Mouse (Mus musculus) spleen, postnatal 36 days (tissue): Measurements from ENCODE around the gene Gramd1b.
A peak's percentile ranks its signal among the peaks of the same experiment; 100 is the strongest.

ENCODE experiments used
- DNase-seq, 2 experiments: peaks; one replicate each; pipeline ENCODE4 v3.0.0; 2022; ENCODE audit warnings: low spot score in 2 of 2, mixed read lengths in 1 of 2

The Gramd1b gene

DNA sequence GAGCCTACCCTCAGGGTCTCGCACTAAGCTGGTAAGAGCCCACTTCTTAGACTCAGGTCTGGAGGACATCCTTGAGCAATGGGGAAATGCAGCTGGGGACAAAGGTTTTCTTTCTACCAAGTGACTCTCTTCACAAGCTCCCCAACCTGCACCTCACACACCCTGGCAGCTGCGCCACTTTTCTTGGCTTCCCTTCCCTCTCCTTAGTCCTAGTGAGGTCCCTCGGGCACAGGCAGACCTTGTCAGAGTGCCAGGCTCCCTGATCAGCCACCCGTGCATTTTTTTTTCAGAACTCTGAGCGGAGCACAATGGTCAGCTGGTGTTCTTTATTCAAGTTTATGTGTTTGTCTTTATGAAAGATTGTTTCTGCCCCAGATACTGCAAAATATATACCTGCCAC is 194.5 kb downstream of the Gramd1b start:
- DNase-seq, result no peak

- DNase-seq, result no peak
Observed at GRCm38 (mm10) chr9:40334617-40335016, 196.6 kb downstream of the Gramd1b start.

- DNase-seq, result peak; percentile 30 to 46
Observed at GRCm38 (mm10) chr9:40333649-40334396, 197.4 kb downstream of the Gramd1b start.

DNA sequence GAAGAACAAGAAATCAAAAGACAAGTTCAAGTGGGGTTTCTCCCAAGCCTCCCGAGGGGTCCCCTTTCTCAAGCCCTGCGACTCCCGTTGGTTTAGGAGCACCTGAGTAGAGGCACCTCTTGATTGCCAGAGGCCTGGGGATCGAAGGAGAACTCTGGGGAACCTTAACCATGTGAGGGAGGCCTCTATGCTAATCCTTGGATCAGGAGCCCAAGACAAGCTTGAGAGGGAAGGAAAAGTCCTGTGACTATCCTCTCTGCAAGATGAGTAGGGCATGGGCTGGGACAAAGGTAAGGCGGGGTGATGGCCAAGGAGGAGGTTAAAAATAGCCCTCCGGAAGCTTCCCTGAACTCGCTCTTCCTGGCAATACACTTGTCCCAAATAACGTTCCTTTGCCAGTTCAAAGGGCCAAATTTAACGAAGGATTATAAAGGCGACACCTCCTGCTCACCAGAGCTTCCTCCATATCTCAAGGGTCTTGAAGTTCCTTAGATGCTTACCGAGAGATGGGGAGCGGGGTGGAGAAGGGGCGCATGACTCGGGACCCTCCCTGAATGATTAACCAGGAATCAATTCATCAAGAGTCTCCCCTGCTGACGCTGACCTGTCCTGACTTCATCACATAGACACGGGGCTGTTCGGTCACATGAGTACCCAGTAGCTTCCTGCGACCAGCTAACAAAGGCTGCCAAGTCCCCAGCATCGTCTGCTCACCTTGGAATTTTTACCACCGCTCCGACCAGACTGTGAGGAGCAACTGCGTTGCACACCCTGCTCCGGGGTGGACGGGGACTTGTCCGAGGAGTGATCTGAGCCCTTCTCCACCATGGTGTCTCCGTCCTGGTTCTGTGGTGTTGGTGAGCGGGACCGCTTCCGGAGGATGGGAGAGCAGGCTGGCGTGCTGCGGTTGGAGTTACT is 198.2 kb downstream of the Gramd1b start:
- DNase-seq, result no peak

- no peak for DNase-seq
Observed at GRCm38 (mm10) chr9:40332326-40332725, 198.9 kb downstream of the Gramd1b start.

GRCm38 (mm10) chr9:40331411-40332286 is 199.5 kb downstream of the Gramd1b start:
- no peak for DNase-seq

- DNase-seq, result peak; percentile 60 to 66
Observed at GRCm38 (mm10) chr9:40330609-40331382, 200.4 kb downstream of the Gramd1b start.

GRCm38 (mm10) chr9:40326260-40326915 is 204.8 kb downstream of the Gramd1b start:
- no peak for DNase-seq

- DNase-seq, result no peak
Observed at GRCm38 (mm10) chr9:40324826-40325225, 206.4 kb downstream of the Gramd1b start.

DNA sequence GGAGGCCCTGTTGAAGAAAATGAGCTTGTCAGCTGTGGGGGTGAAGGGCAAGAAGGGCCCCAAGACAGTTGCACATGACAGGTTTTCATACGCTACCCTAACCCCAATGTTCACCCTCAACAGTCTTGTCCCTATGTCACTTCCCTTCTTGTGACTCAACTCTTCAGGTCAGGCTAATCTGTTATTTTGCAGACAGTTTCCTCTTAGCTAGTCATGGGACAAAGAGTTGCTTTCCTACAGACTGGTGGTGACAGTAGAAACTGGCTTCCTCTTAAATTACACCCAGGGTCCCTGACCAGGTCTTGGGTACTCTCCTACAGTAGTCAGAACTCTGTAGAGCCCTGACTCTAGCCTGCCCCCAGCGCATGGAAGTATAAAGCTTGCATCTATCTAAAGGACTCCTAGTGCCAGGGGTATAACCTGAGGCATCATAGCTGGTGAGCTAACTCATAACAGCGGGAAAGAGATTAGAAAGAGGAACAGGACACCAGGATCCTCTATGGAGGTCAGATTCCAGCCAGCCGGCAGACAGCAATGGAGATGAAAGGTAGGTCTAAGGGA is 206.9 kb downstream of the Gramd1b start:
- DNase-seq, result no peak

DNA sequence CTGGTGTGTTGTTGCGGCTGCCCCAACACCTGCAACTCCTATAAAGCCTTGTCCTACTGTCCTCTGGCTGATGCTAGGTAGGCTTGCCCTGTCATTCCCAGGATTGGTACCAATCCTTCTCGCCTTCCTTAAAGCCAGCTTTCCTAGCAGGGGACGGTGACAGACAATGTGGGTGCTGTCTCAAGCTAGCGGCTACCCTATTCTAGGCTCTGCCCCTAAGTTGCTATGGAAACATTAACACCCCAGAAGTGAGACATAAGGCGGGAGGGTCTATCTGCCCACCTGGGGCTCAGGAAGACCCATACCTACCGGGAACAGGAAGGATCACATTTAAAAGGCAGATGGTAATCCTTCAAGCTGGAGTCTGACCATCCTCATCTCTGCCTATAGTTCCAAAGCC is 207.4 kb downstream of the Gramd1b start:
- DNase-seq, result no peak

DNA sequence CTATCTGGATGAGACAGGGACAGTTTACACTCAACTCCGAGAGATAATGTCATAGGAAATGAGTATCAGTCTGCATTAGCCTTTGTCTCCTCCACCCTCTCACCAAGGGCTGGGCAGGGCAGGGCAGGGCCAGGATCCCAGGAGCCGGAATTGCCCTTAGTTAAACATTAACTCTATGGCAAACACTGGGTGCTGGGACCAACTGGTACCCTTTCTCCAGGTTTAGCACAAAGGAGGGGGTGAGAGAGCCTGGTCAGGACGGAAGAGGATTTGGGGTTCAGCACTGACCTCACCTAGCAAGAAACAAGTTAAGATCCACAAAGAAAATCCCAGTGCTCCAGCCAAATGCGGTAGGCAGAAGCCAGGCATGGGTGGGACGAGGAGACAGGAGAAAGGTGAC is 208.0 kb downstream of the Gramd1b start:
- DNase-seq, result no peak

DNA sequence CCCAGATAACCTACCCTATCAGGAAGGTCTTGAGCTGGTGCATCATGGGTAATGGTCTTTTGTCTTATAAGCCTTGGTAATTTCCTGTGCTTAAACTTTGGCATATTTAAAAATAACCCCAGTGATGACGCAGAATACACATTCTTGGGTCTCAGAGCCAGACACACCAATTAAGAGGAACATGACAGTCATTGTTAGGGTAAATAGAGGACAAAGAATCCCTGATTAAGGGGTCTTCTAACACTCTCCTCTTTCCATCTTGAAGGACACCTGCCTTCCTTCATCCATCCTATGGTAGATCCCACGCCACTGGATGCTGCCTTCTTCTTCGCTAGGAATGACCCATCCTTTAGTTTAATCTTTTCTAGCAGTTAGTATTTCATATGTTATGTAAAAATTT is 208.8 kb downstream of the Gramd1b start:
- no peak for DNase-seq

DNA sequence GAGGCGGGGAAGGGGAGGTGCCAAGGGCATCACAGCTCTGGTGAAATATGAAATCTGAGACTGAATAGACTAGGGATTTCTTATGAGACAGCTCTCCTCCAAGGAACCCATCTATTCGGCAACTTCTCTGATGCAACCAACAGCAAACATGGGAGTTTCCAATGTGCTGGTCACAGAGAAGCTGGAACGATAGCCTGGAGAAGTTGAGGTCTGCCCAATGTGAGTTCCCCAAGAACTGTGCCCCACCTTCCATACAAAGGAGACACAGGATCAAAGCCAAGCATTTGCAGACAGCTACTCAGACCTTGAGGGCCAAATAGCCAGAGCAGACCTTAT is 209.5 kb downstream of the Gramd1b start:
- DNase-seq, result no peak

- peak; percentile 49 to 55 for DNase-seq
Observed at GRCm38 (mm10) chr9:40320879-40321667, 210.1 kb downstream of the Gramd1b start.

- DNase-seq, result no peak
Observed at GRCm38 (mm10) chr9:40320405-40320804, 210.8 kb downstream of the Gramd1b start.

- DNase-seq, result no peak
Observed at GRCm38 (mm10) chr9:40318771-40319170, 212.4 kb downstream of the Gramd1b start.

GRCm38 (mm10) chr9:40317735-40318134 is 213.4 kb downstream of the Gramd1b start:
- DNase-seq, result no peak

GRCm38 (mm10) chr9:40316865-40317660 is 214.1 kb downstream of the Gramd1b start:
- no peak for DNase-seq
